Mouse (Mus musculus) heart, adult 2 months (tissue): ENCODE measurements at regions not wholly inside any gene's neighbourhood (a gene's known extent, or its start where the extent isn't known, plus 50 kb on each side); places are given as distances from the start of the nearest gene placed in this dataset.

ENCODE experiments used
- DNase-seq, 2 experiments: peaks; one replicate each; pipeline ENCODE4 v3.0.0; 2021
- H3K27ac ChIP-seq: fragments of 200-600 bp; 2 replicates; pipeline ENCODE4 v1.8.1; 2022
- H3K27me3 ChIP-seq: fragments of 200-500 bp; 2 replicates; pipeline ENCODE4 v1.6.1; 2012; ENCODE audit warnings: mild to moderate bottlenecking, low read length, inconsistent platforms, mixed read lengths; ENCODE audit not compliant: control insufficient read depth, insufficient read depth
- H3K36me3 ChIP-seq: fragments of 200-500 bp; 2 replicates; pipeline ENCODE4 v1.6.1; 2012; ENCODE audit warnings: low read length, inconsistent platforms; ENCODE audit not compliant: control insufficient read depth, insufficient read depth
- H3K4me1 ChIP-seq: fragments of 200-500 bp; 2 replicates; pipeline ENCODE4 v1.6.1; 2011; ENCODE audit warnings: low read length; ENCODE audit not compliant: control insufficient read depth, insufficient read depth
- H3K4me3 ChIP-seq: fragments of 200-600 bp; 2 replicates; pipeline ENCODE4 v1.8.1; 2022
- H3K79me2 ChIP-seq: fragments of 200-500 bp; replicated peaks from 2 replicates; pipeline ENCODE4 v1.6.1; 2012; ENCODE audit warnings: mild to moderate bottlenecking, inconsistent platforms, low read length, moderate library complexity, mixed read lengths; ENCODE audit not compliant: control insufficient read depth, insufficient read depth
- H3K9ac ChIP-seq: fragments of 200-500 bp; 2 replicates; pipeline ENCODE4 v1.6.1; 2012; ENCODE audit warnings: low read depth, mild to moderate bottlenecking, control low read depth, inconsistent platforms, low read length, mixed read lengths
- CTCF ChIP-seq: fragments of 200-600 bp; IDR thresholded peaks from 2 replicates; pipeline ENCODE4 v1.8.1; 2022; ENCODE audit warnings: antibody characterized with exemption, mild to moderate bottlenecking, moderate library complexity
- EP300 ChIP-seq: fragments of 200-500 bp; IDR thresholded peaks from 2 replicates; pipeline ENCODE4 v1.6.1; 2011; ENCODE audit warnings: low read depth, low read length, control low read depth; ENCODE audit not compliant: insufficient read depth
- POLR2A ChIP-seq: fragments of 200-500 bp; IDR thresholded peaks from 2 replicates; pipeline ENCODE4 v1.6.1; 2011; ENCODE audit warnings: mild to moderate bottlenecking, low read depth, low read length, control low read depth; ENCODE audit not compliant: insufficient read depth
- WGBS: fragments of 180-500 bp; shearing (Covaris S2); methylation state at CpG from one replicate; pipeline ENCODE4 v1.1.7; 2018; 5-methylcytosine and 5-hydroxymethylcytosine counted together
- intact Hi-C: fragments of 180-260 bp; cut with DNase I; formaldehyde crosslinking; loops from one replicate; pipeline ENCODE4 v1.15.1; 2025

GRCm38 (mm10) chr16:25478300-25478699, 191.7 kb downstream of the Tprg start:
- Histone ChIP-seq H3K9ac (no peak overlapping the region), H3K27me3 (no peaks in the 10 kb centered on the region), H3K36me3 (no peaks in the 10 kb centered on the region), H3K79me2 (no peaks in the 10 kb centered on the region), H3K4me1 (no peaks in the 10 kb centered on the region), H3K27ac (no peak overlapping the region), H3K4me3 (no peak overlapping the region)
- WGBS, result 73% methylated on average over 2 of the region's 2 CpGs
- DNase-seq, result no peak
- intact Hi-C loops, result no loop called here
- TF ChIP-seq CTCF, result no peak
- TF ChIP-seq POLR2A, result no peak
- no peak for TF ChIP-seq EP300

GRCm38 (mm10) chr16:25483831-25484254, 197.2 kb downstream of the Tprg start:
- WGBS, result 33% methylated on average over 5 of the region's 5 CpGs
- no peaks in the 10 kb centered on the region for H3K79me2 ChIP-seq

GRCm38 (mm10) chr16:25485007-25485406, 198.4 kb downstream of the Tprg start:
- WGBS, result 93% methylated on average over 9 of the region's 9 CpGs
- Histone ChIP-seq H3K36me3 (no peaks in the 10 kb centered on the region), H3K4me1 (no peaks in the 10 kb centered on the region), H3K79me2 (no peaks in the 10 kb centered on the region), H3K9ac (no peak overlapping the region), H3K27ac (no peak overlapping the region), H3K27me3 (no peaks in the 10 kb centered on the region), H3K4me3 (no peak overlapping the region)
- intact Hi-C loops, result no loop called here
- no peak for TF ChIP-seq POLR2A
- TF ChIP-seq CTCF, result no peak
- TF ChIP-seq EP300, result no peak
- no peak for DNase-seq

More at GRCm38 (mm10) chr16:25483831-25484254, 197.2 kb downstream of the Tprg start:
- Histone ChIP-seq H3K36me3 (no peaks in the 10 kb centered on the region), H3K4me3 (no peak overlapping the region), H3K9ac (no peak overlapping the region), H3K27me3 (no peaks in the 10 kb centered on the region), H3K4me1 (no peaks in the 10 kb centered on the region), H3K27ac (no peak overlapping the region)
- TF ChIP-seq POLR2A, result no peak
- intact Hi-C loops, result no loop called here
- DNase-seq, result peak in 1 of 2 experiments; percentile 21

DNA sequence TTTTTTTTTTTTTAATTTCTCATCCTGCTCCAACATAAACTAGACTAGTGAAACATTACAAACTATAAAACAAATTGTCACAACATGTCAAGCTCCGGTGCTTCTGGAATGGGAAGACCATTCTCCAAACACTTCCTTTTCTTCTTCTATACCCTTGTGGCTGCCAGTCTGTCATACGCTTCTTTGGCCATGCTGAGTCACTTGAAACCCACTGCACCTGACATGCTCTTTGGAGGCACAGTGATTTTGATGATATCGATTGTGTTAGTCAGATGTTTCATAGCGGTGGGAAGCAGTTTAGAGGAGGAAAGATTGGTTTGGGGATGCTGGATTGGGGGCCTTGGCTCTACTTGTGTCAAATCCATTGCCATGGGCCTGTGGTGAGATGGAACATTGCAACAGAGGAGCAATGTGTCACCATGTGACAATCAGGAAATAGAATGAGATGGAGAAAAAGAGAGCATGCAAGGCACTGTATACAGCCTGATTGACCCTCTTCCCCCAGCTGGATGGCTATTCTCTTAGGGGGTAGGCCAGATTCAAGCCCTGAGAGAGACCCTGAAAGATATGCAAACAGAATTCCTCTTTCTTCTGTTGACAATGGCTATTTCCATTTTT, 197.0 kb upstream of the Trp63 start:
- Histone ChIP-seq H3K27me3 (no peaks in the 10 kb centered on the region), H3K36me3 (no peaks in the 10 kb centered on the region), H3K9ac (no peak overlapping the region), H3K4me1 (no peaks in the 10 kb centered on the region), H3K4me3 (no peak overlapping the region), H3K27ac (no peak overlapping the region), H3K79me2 (no peaks in the 10 kb centered on the region)
- no peak for DNase-seq
- intact Hi-C loops, result no loop called here
- TF ChIP-seq EP300 (no peak), CTCF (no peak), POLR2A (no peak)
- 91% methylated on average over 4 of the region's 4 CpGs for WGBS

GRCm38 (mm10) chr16:25490847-25491246, 192.7 kb upstream of the Trp63 start:
- Histone ChIP-seq H3K27me3 (no peaks in the 10 kb centered on the region), H3K27ac (no peak overlapping the region), H3K4me3 (no peak overlapping the region), H3K79me2 (no peaks in the 10 kb centered on the region), H3K36me3 (no peaks in the 10 kb centered on the region), H3K9ac (no peak overlapping the region), H3K4me1 (no peaks in the 10 kb centered on the region)
- DNase-seq, result no peak
- 84% methylated on average over 3 of the region's 3 CpGs for WGBS
- TF ChIP-seq POLR2A (no peak), EP300 (no peak), CTCF (no peak)
- intact Hi-C loops, result no loop called here

- H3K36me3 ChIP-seq, result no peaks in the 10 kb centered on the region
- H3K27me3 ChIP-seq, result no peaks in the 10 kb centered on the region
- H3K4me1 ChIP-seq, result no peaks in the 10 kb centered on the region
- no peak overlapping the region for H3K27ac ChIP-seq
- H3K4me3 ChIP-seq, result no peak overlapping the region
- no peak for DNase-seq
- 79% methylated on average over 3 of the region's 3 CpGs for WGBS
- TF ChIP-seq POLR2A (no peak), EP300 (no peak)
- no peaks in the 10 kb centered on the region for H3K79me2 ChIP-seq
- intact Hi-C loops, result no loop called here
- no peak overlapping the region for H3K9ac ChIP-seq
These were observed 189.4 kb upstream of the Trp63 start for GRCm38 (mm10) chr16:25494153-25494552.
